Mouse (Mus musculus) heart, embryonic 12.5 days (tissue): ENCODE data around the gene Castor1. TPM values are rescaled to one million over a fixed set of nuclear protein-coding genes. Genes with fewer than 3 reads are reported as not detected.

ENCODE experiments used
- ATAC-seq: fragments of 200-750 bp; cut with Nextera tagmentation; 2 replicates; pipeline ENCODE4 v1.8.0; 2017; ENCODE audit warnings: moderate TSS enrichment, moderate library complexity; ENCODE audit not compliant: insufficient number of reproducible peaks, low FRiP score
- H3K27ac ChIP-seq: fragments of 300-500 bp; sonication (generic); 2 replicates; pipeline ENCODE4 v1.5.1; 2016; ENCODE audit warnings: mild to moderate bottlenecking, moderate library complexity; ENCODE audit not compliant: poor library complexity, severe bottlenecking
- H3K27me3 ChIP-seq: fragments of 300-500 bp; sonication (generic); replicated peaks from 2 replicates; pipeline ENCODE4 v1.6.1; 2016; ENCODE audit warnings: mild to moderate bottlenecking, moderate library complexity
- H3K36me3 ChIP-seq: fragments of 300-500 bp; sonication (generic); 2 replicates; pipeline ENCODE4 v1.6.1; 2016; ENCODE audit warnings: mild to moderate bottlenecking, moderate library complexity
- H3K4me1 ChIP-seq: fragments of 300-500 bp; sonication (generic); replicated peaks from 2 replicates; pipeline ENCODE4 v1.6.1; 2016; ENCODE audit warnings: mild to moderate bottlenecking
- H3K4me2 ChIP-seq: fragments of 300-500 bp; sonication (generic); 2 replicates; pipeline ENCODE4 v1.6.1; 2016; ENCODE audit warnings: mild to moderate bottlenecking, moderate library complexity
- H3K4me3 ChIP-seq: fragments of 300-500 bp; sonication (generic); 2 replicates; pipeline ENCODE4 v1.5.1; 2016; ENCODE audit warnings: mild to moderate bottlenecking
- H3K9ac ChIP-seq: fragments of 300-500 bp; sonication (generic); 2 replicates; pipeline ENCODE4 v1.6.1; 2016; ENCODE audit warnings: mild to moderate bottlenecking, moderate library complexity
- H3K9me3 ChIP-seq: fragments of 300-500 bp; sonication (generic); replicated peaks from 2 replicates; pipeline ENCODE4 v1.6.1; 2016; ENCODE audit warnings: mild to moderate bottlenecking, moderate library complexity
- WGBS: fragments of 180-500 bp; shearing (Covaris S2); methylation state at CpG from one replicate; pipeline ENCODE4 v1.1.7; 2016; 5-methylcytosine and 5-hydroxymethylcytosine counted together
- polyA plus RNA-seq: library from polyadenylated mRNA; unstranded; fragments of >200 nt; fragmentation: Nextera tagmentation; extraction: Ambion mirVana; gene quantifications from 2 replicates; pipeline ENCODE4 v1.2.1, GENCODE M21; 2016

Gene Castor1
- polyA plus RNA-seq, 1 experiment from 2014 or later = 3.8 TPM

DNA sequence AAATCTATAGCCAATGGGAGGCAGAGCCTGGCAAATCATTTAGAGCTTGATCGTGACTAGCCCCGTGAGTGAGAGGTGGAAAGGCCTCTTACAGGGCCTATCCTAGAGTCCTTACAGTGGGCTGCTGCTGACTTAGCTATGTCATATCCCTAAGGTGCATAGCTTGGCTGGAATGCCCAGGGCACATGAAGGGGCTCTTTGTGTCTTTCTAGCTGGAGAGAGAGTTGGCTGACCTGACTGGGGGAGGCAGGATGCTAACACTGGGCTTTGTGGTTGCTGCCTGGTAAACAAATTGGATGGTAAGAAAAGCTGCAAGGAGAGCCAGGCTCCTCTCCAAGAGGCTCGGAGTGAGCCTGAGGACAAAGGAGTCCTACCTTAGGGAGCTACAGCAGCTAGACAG lies 25.3 kb upstream of the Castor1 start:
- Histone ChIP-seq H3K4me2 (no peak overlapping the region), H3K9me3 (no peaks in the 10 kb centered on the region), H3K27ac (no peak overlapping the region), H3K27me3 (no peaks in the 10 kb centered on the region), H3K4me3 (no peak overlapping the region), H3K9ac (no peak overlapping the region), H3K4me1 (peaks cover 24% of the 10 kb centered on the region), H3K36me3 (no peaks in the 10 kb centered on the region)
- WGBS = 82% methylated on average over 3 of the region's 3 CpGs
- no peak for ATAC-seq

DNA sequence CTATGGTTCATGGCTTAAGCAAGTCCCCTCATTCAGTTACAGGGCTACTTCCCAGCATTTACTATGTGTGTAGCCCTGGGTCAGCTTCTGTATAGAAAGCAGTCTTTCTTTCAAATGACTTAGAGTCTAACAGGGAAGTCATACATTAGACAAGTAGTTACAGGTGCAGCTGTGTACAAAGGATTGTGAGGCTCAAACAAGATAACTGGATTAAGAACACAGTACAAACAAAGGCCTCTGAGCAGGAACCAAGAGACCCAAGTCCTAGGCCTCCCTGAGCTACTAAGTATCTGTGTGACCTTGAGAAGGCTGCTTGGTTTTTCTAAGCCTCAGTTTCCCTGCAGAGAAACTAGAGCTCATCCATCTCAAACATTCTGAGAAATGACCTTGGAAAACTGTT lies 24.6 kb upstream of the Castor1 start:
- no peak overlapping the region for H3K9ac ChIP-seq
- H3K27me3 ChIP-seq = no peaks in the 10 kb centered on the region
- H3K4me3 ChIP-seq = no peak overlapping the region
- no peak overlapping the region for H3K27ac ChIP-seq
- no peak overlapping the region for H3K4me2 ChIP-seq
- no peak for ATAC-seq
- no peaks in the 10 kb centered on the region for H3K36me3 ChIP-seq
- H3K9me3 ChIP-seq = no peaks in the 10 kb centered on the region
- H3K4me1 ChIP-seq = peaks cover 19% of the 10 kb centered on the region

DNA sequence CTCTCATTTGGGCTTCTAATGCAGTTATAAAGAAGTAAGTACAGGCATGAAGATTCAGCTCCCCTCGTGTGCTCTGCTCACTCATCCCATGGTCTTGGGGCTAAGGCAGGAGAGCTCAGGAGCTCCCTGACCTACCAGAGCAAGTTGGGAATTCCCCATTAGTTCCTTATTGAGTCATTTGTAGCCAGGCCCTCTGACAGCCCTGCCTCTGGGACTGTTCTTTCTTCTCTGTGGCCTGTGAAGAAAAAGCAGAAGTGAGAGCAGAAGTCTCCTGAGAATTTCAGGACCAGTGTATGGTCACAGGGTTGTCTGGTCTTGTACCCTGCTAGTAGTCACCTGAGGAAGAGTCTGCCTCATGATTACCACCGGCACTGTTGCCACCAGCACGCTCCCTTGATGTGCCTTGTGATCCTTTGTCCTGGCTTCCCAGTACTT lies 22.4 kb upstream of the Castor1 start:
- no peaks in the 10 kb centered on the region for H3K9me3 ChIP-seq
- no peaks in the 10 kb centered on the region for H3K27me3 ChIP-seq
- H3K36me3 ChIP-seq = no peaks in the 10 kb centered on the region
- no peak overlapping the region for H3K27ac ChIP-seq
- H3K4me2 ChIP-seq = no peak overlapping the region
- 71% methylated on average over 3 of the region's 3 CpGs for WGBS
- H3K9ac ChIP-seq = no peak overlapping the region
- no peak for ATAC-seq
- no peak overlapping the region for H3K4me3 ChIP-seq
- H3K4me1 ChIP-seq = peaks cover 15% of the 10 kb centered on the region

DNA sequence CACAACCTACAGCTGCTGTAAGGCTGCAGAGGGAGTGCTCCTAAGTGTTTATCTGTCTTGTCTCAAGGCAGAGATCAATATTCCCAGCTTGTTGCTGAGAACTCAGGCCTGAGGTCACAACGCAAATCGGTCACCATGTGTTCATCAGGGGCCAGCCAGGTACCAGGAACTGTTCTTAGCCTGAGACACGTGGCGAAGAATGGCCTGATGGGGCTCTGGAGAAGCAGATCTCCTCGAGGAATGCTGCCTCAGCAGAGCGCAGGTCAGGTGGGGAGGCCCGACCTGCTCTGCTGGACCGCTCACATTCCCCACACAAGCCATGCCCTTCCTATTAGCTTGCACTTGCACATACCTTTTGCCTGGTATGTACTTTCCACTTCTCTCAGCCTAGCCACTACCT lies 21.4 kb upstream of the Castor1 start:
- Histone ChIP-seq H3K4me2 (no peak overlapping the region), H3K4me1 (0 out of 2 replicates have a peak, but pooled peaks cover 6% of the 10 kb centered on the region), H3K9me3 (no peaks in the 10 kb centered on the region), H3K27ac (no peak overlapping the region), H3K9ac (no peak overlapping the region), H3K4me3 (no peak overlapping the region), H3K36me3 (no peaks in the 10 kb centered on the region), H3K27me3 (no peaks in the 10 kb centered on the region)
- 74% methylated on average over 8 of the region's 8 CpGs for WGBS
- ATAC-seq = no peak

DNA sequence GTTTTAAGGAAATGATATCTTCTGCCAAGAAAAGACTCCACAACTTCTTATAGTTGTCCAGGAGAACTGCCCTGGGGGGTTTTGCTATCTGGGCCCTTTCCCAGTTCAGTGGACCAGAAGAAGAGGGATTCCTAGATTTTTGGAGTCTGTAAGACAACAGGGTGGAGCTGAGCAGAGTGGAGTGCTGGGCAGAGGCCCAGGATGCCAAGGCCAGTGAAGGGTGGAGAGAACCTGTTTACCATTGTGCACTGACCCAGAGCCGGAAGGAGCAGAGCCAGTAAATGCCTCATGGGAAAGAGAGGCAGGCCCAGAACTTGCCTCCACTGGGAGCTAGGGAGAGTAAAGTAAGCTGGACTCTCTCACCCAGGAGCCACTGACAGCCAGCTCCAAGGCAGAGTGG lies 20.3 kb upstream of the Castor1 start:
- no peak for ATAC-seq
- WGBS = 86% methylated on average over 1 of the region's 1 CpGs
- no peaks in the 10 kb centered on the region for H3K9me3 ChIP-seq
- H3K4me2 ChIP-seq = no peak overlapping the region
- 0 out of 2 replicates have a peak, but pooled peaks cover 5% of the 10 kb centered on the region for H3K4me1 ChIP-seq
- no peak overlapping the region for H3K27ac ChIP-seq
- H3K27me3 ChIP-seq = no peaks in the 10 kb centered on the region
- H3K4me3 ChIP-seq = no peak overlapping the region
- no peak overlapping the region for H3K9ac ChIP-seq
- H3K36me3 ChIP-seq = no peaks in the 10 kb centered on the region

DNA sequence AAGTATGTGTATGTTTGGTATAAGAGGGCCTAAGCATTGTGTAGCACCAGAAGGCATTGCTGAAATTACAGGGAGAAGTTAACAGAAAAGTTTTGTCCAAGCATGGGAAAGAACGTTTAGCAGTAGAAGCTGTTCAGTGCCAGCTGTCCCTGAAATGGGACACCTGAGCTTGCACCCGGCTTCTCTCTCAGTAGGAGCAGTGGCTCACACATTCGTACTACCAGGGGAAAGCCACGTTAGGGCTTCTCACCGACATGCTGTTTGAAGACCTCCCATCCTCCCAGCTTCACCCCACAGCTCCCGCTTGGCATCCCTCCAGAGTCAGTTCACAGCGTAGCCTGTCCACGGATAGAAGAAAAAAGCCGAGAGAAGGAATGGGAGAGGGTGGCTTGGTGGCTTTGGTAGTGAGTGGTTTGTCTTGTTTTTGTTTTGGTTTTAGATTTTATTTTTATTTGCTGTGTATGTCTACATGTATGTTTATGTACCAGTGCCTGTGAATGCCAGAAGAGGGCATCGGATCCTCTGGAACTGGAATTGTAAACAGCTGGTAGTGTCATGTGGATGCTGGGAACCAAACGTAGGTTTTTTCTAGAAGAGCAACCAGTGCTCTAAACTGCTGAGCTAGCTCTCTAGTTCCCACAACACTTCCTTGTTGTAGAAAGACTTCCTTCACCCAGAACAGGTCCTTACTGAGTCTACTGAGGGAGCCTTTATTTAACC lies 15.9 kb upstream of the Castor1 start:
- Histone ChIP-seq H3K36me3 (peaks cover 17% of the 10 kb centered on the region; the same call in 1 of the 2 replicates), H3K4me2 (no peak overlapping the region), H3K9me3 (no peaks in the 10 kb centered on the region), H3K4me3 (no peak overlapping the region), H3K4me1 (peaks cover 30% of the 10 kb centered on the region), H3K9ac (no peak overlapping the region), H3K27ac (no peak overlapping the region), H3K27me3 (no peaks in the 10 kb centered on the region)
- WGBS = 73% methylated on average over 11 of the region's 11 CpGs
- ATAC-seq = no peak

DNA sequence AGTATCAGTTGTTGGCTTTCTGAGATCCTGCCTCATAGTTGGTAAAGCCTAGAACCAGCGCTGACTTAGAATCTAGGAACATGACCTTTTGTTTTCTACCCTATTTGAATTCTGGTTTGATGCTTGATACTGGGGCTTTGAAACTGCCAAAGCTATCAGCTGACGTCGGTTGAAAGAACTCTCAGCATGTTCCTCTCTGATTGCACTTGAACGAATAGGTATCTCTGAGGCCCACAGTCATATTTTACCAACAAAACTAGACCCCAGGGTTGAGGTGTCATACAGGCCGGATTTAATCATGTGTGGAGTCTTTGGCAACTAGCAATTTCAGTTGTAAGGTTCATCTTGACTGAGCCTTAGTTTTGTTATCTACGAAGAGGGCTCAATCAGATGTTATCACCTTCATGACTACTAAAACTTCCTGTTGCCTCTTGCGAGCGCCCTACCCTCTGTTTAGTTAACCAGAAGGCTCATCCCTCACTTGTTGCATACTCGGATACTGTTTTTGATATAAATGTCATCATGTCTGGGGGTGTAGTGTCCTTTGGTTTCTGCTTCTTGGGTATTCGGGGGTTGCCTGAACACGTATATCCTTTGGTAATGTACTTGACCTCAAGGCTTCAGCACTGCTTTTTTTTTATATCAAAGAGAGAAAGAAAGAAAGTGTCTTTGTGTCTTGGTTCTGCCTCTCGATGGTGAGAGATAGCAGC lies 14.9 kb upstream of the Castor1 start:
- Histone ChIP-seq H3K4me1 (peaks cover 30% of the 10 kb centered on the region), H3K9ac (no peak overlapping the region), H3K27ac (peak overlapping the region; percentile 69), H3K4me2 (no peak overlapping the region), H3K9me3 (no peaks in the 10 kb centered on the region), H3K4me3 (no peak overlapping the region), H3K36me3 (peaks cover 25% of the 10 kb centered on the region; the same call in 1 of the 2 replicates), H3K27me3 (no peaks in the 10 kb centered on the region)
- no peak for ATAC-seq
- WGBS = 62% methylated on average over 12 of the region's 12 CpGs

DNA sequence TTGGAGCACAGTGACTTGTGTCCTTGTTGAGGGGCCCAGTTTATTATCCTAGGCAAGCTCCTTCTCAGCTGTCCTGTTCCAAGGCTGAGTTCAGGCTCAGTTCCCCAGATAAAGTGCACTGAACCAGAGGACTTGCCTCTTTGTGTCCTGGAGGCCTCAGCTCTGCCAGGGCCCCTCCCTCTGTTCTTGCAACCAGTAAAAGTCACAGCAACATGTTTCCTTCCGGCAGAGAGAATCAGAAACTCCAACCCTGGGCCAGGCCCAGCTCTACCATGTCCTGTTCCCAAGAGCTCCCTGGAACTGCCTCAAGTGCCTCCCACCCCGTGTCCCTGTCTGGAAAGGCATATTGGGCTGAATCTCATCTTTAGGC lies 14.3 kb upstream of the Castor1 start:
- H3K4me3 ChIP-seq = no peak overlapping the region
- no peaks in the 10 kb centered on the region for H3K9me3 ChIP-seq
- WGBS = 39% methylated on average over 2 of the region's 2 CpGs
- no peak overlapping the region for H3K9ac ChIP-seq
- H3K27ac ChIP-seq = peak overlapping the region; percentile 69
- H3K4me2 ChIP-seq = no peak overlapping the region
- no peaks in the 10 kb centered on the region for H3K27me3 ChIP-seq
- peaks cover 30% of the 10 kb centered on the region for H3K4me1 ChIP-seq
- ATAC-seq = peak; percentile 72; the same call in 1 of the 2 replicates
- H3K36me3 ChIP-seq = peaks cover 28% of the 10 kb centered on the region; the same call in 1 of the 2 replicates

DNA sequence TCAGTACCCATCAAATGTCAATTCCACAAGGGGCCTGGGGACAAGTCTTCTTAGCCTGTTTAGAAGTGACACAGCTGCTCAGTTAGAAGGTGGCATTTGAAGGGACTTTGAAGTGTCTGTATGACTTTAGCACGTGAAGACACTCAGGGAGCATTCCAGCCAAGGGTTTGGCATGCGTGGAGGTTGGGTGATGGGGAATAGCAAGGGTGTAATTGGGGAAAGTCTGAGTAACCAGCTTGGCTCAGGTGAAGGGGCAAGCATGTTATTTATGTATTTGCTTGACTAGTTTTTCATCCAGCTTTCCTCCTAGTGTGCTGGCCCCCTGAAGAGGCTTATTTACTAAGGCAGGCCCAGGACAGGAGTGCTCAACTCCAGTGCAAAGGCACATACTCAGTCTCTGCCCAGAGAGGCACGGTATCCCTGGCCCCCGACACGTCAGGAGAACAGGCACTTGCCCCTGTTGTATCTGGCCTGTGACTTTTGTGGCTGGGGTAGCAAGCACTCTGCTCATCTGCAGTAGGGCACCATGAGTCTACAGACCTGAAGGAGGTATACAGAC lies 12.8 kb upstream of the Castor1 start:
- 78% methylated on average over 5 of the region's 5 CpGs for WGBS
- Histone ChIP-seq H3K9me3 (no peaks in the 10 kb centered on the region), H3K4me1 (peaks cover 30% of the 10 kb centered on the region), H3K9ac (no peak overlapping the region), H3K27me3 (no peaks in the 10 kb centered on the region), H3K36me3 (peaks cover 37% of the 10 kb centered on the region), H3K4me2 (no peak overlapping the region), H3K27ac (no peak overlapping the region), H3K4me3 (no peak overlapping the region)
- ATAC-seq = no peak

DNA sequence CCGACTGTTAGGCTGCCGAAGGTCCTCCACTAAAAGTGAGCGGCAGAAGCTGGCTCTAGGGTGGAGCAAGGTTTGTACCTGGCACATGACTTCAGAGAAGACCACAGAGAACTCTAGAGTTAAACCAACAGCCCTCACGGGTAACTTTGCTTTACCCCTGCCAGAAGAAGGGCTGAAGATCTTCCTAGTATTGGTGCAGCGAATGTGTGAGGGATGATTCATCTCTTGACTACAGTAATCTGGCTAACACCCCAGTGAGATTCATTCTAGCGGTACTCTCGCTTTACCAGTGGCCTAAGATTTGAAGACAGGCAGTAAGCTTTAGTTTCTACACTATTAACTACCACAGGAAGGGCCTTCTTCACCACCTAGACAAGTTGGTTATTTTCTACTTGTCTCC lies 12.1 kb upstream of the Castor1 start:
- 84% methylated on average over 7 of the region's 7 CpGs for WGBS
- peaks cover 44% of the 10 kb centered on the region for H3K36me3 ChIP-seq

DNA sequence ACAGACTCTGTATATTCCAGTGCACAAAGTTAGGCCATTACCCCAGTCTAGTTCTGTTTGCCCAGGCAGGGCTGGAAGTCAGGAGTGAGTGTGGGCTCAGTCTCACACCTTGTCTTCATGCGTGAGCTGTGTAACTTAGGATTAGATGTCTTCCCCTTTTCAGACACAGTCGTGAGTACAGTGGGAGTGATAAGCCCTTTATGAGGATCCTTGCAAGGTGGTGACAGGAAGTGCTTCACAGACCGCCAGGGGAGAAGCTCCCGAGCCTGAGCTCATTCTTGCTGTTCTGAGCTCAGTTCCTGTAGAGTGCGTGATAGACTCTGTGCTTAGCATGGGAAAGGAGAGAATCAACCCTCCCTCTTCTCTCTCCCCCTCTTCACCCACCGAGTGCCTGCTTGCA lies 11.5 kb upstream of the Castor1 start:
- H3K9me3 ChIP-seq = no peaks in the 10 kb centered on the region
- peaks cover 30% of the 10 kb centered on the region for H3K4me1 ChIP-seq
- no peak overlapping the region for H3K4me2 ChIP-seq
- no peak overlapping the region for H3K9ac ChIP-seq
- no peak overlapping the region for H3K4me3 ChIP-seq
- peaks cover 47% of the 10 kb centered on the region for H3K36me3 ChIP-seq
- H3K27ac ChIP-seq = no peak overlapping the region
- ATAC-seq = no peak
- 42% methylated on average over 6 of the region's 6 CpGs for WGBS
- no peaks in the 10 kb centered on the region for H3K27me3 ChIP-seq

More for the DNA sequence above, 12.1 kb upstream of the Castor1 start:
- Histone ChIP-seq H3K27ac (no peak overlapping the region), H3K9me3 (no peaks in the 10 kb centered on the region), H3K9ac (no peak overlapping the region), H3K27me3 (no peaks in the 10 kb centered on the region), H3K4me3 (no peak overlapping the region), H3K4me1 (peaks cover 30% of the 10 kb centered on the region), H3K4me2 (no peak overlapping the region)
- ATAC-seq = no peak
